Mouse (Mus musculus): ENCODE results near the gene Urod. TPM values are rescaled to one million over a fixed set of nuclear protein-coding genes. Genes with fewer than 3 reads are reported as not detected.

Urod gene
- polyA plus RNA-seq, 2 experiments, result 441 to 567 TPM

- H3K4me2 ChIP-seq (ENCODE audit: low read depth), result no peak overlapping the region
- H3K4me3 ChIP-seq (ENCODE audit: insufficient read depth in 1 of 2, low read depth in 2 of 2, low read length in 2 of 2), result no peak overlapping the region
- no peaks in the 10 kb centered on the region for H3K27me3 ChIP-seq (ENCODE audit: control insufficient read depth, insufficient read depth, low read length)
- H3K36me3 ChIP-seq (replicated peaks; ENCODE audit: control insufficient read depth, insufficient read depth, low read depth), result peaks cover 15% of the 10 kb centered on the region
- TF ChIP-seq EP300 (IDR thresholded peaks at IDR 0.05; ENCODE audit: low read depth), result no peak
- no peak for TF ChIP-seq CTCF (IDR thresholded peaks at IDR 0.05; ENCODE audit: low read depth)
- no peak overlapping the region for H3K27ac ChIP-seq
- no peaks in the 10 kb centered on the region; a peak in 1 of 4 replicates for H3K4me1 ChIP-seq (replicated peaks; ENCODE audit: control insufficient read depth in 2 of 2, insufficient read depth in 2 of 2, low read length in 1 of 2)
- 73% methylated on average over 4 of the region's 4 CpGs for WGBS (ENCODE audit: insufficient replicate concordance)
- DNase-seq (ENCODE audit: low read depth in 3 of 3, low spot score in 3 of 3) (no peak), ATAC-seq (ENCODE audit: insufficient read depth) (no peak)
- no peak overlapping the region for H3K9ac ChIP-seq (replicated peaks)
- no peaks in the 10 kb centered on the region for H3K9me3 ChIP-seq (ENCODE audit: control insufficient read depth, low read length)
Measured at GRCm38 (mm10) chr4:117004649-117005048, 10.4 kb upstream of the Urod start.

DNA sequence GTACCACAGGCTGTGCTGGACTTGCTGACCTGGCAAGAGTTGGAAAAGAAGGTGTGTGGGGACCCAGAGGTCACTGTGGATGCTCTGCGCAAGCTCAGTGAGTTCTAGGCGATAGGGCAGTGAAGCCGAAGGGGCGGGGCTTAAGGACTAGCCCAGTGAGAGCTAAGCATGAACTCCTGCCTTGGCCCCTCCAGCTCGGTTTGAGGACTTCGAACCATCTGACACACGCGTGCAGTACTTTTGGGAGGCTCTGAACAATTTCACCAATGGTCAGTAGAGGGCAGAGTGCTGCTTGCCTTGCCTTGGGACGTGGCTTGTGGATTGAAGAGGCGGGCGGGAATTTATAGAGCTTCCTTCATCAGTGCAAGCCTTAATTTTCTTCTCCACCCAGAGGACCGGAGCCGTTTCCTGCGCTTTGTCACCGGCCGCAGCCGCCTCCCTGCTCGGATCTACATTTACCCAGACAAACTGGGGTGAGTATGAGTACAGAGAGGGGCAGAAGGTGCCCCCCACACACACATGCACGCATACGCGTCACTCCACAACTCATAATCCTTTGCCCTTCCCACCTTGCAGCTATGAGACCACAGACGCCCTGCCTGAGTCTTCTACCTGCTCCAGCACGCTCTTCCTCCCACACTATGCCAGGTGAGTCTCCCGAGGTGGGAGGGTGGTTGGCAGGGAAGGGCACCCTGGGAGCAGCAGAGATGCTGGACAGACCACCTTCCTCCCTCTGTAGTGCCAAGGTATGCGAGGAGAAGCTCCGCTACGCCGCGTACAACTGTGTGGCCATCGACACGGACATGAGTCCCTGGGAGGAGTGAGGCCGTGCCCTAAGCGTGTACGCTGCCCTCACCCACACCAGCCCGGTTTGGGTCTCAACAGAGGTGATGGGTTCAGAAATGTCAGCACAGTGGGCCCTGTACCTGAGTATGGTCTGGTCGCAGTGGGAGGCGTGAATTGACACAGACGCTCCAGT lies 8.6 kb upstream of the Urod start:
- no peak overlapping the region for H3K4me3 ChIP-seq (ENCODE audit: insufficient read depth in 1 of 2, low read depth in 2 of 2, low read length in 2 of 2)
- H3K4me1 ChIP-seq (replicated peaks; ENCODE audit: control insufficient read depth in 2 of 2, insufficient read depth in 2 of 2, low read length in 1 of 2), result no peaks in the 10 kb centered on the region; a peak in 1 of 4 replicates
- TF ChIP-seq CTCF (IDR thresholded peaks at IDR 0.05; ENCODE audit: low read depth) (peak; percentile 87), EP300 (IDR thresholded peaks at IDR 0.05; ENCODE audit: low read depth) (no peak)
- DNase-seq (ENCODE audit: low read depth in 3 of 3, low spot score in 3 of 3), result peak in 2 of 3 experiments; percentile 42 to 46
- no peak overlapping the region for H3K27ac ChIP-seq
- peak; percentile 59 for ATAC-seq (ENCODE audit: insufficient read depth)
- peaks cover 15% of the 10 kb centered on the region for H3K36me3 ChIP-seq (replicated peaks; ENCODE audit: control insufficient read depth, insufficient read depth, low read depth)
- no peak overlapping the region for H3K4me2 ChIP-seq (ENCODE audit: low read depth)
- H3K27me3 ChIP-seq (ENCODE audit: control insufficient read depth, insufficient read depth, low read length), result no peaks in the 10 kb centered on the region
- 63% methylated on average over 38 of the region's 38 CpGs for WGBS (ENCODE audit: insufficient replicate concordance)
- H3K9ac ChIP-seq (replicated peaks), result no peak overlapping the region
- no peaks in the 10 kb centered on the region for H3K9me3 ChIP-seq (ENCODE audit: control insufficient read depth, low read length)

GRCm38 (mm10) chr4:117001957-117002356 lies 7.7 kb upstream of the Urod start:
- ATAC-seq (ENCODE audit: insufficient read depth), result no peak
- H3K27ac ChIP-seq, result no peak overlapping the region
- no peak overlapping the region for H3K4me2 ChIP-seq (ENCODE audit: low read depth)
- 81% methylated on average over 16 of the region's 16 CpGs for WGBS (ENCODE audit: insufficient replicate concordance)
- TF ChIP-seq EP300 (IDR thresholded peaks at IDR 0.05; ENCODE audit: low read depth), result no peak
- TF ChIP-seq CTCF (IDR thresholded peaks at IDR 0.05; ENCODE audit: low read depth), result no peak
- DNase-seq (ENCODE audit: low read depth in 3 of 3, low spot score in 3 of 3), result no peak
- no peak overlapping the region for H3K4me3 ChIP-seq (ENCODE audit: insufficient read depth in 1 of 2, low read depth in 2 of 2, low read length in 2 of 2)
- no peak overlapping the region for H3K9ac ChIP-seq (replicated peaks)
- no peaks in the 10 kb centered on the region for H3K9me3 ChIP-seq (ENCODE audit: control insufficient read depth, low read length)
- no peaks in the 10 kb centered on the region; a peak in 1 of 4 replicates for H3K4me1 ChIP-seq (replicated peaks; ENCODE audit: control insufficient read depth in 2 of 2, insufficient read depth in 2 of 2, low read length in 1 of 2)
- no peaks in the 10 kb centered on the region for H3K27me3 ChIP-seq (ENCODE audit: control insufficient read depth, insufficient read depth, low read length)
- H3K36me3 ChIP-seq (replicated peaks; ENCODE audit: control insufficient read depth, insufficient read depth, low read depth), result peaks cover 15% of the 10 kb centered on the region

DNA sequence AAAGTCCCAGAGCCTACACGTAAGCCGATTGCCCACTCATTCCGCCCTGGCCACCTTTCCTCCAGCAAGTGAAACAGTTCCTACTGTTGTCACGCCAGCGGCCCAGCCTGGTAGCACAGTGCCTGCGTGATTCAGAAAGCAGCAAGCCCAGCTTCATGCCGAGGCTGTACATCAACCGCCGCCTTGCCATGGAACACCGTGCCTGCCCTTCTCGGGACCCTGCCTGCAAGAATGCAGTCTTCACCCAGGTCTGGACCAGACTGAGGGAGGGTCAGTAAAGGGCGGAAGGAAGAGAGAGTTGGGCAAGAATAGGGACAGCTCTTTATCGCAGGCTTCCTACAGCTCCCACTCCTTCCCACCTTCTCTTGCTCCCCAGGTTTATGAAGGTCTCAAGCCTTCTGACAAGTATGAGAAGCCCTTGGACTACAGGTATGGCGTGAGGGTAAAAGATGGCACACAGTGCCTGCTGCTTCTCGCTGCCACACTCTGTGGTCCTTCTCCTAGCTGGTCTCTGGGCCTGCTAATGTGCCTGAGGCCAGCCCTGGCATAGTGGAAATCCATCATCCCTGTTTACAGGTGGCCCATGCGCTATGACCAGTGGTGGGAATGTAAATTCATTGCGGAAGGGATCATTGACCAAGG lies 5.4 kb upstream of the Urod start:
- peaks cover 4 to 11% of the 10 kb centered on the region in 2 experiments for H3K4me1 ChIP-seq (replicated peaks; ENCODE audit: control insufficient read depth in 2 of 2, insufficient read depth in 2 of 2, low read length in 1 of 2)
- H3K9me3 ChIP-seq (ENCODE audit: control insufficient read depth, low read length), result no peaks in the 10 kb centered on the region
- DNase-seq (ENCODE audit: low read depth in 3 of 3, low spot score in 3 of 3) (no peak), ATAC-seq (ENCODE audit: insufficient read depth) (no peak)
- H3K9ac ChIP-seq (replicated peaks), result no peak overlapping the region
- peaks cover 15% of the 10 kb centered on the region for H3K36me3 ChIP-seq (replicated peaks; ENCODE audit: control insufficient read depth, insufficient read depth, low read depth)
- 86% methylated on average over 17 of the region's 17 CpGs for WGBS (ENCODE audit: insufficient replicate concordance)
- H3K4me3 ChIP-seq (ENCODE audit: insufficient read depth in 1 of 2, low read depth in 2 of 2, low read length in 2 of 2), result no peak overlapping the region
- H3K27ac ChIP-seq, result no peak overlapping the region
- TF ChIP-seq CTCF (IDR thresholded peaks at IDR 0.05; ENCODE audit: low read depth), result no peak
- TF ChIP-seq EP300 (IDR thresholded peaks at IDR 0.05; ENCODE audit: low read depth), result no peak
- H3K4me2 ChIP-seq (ENCODE audit: low read depth), result no peak overlapping the region
- H3K27me3 ChIP-seq (ENCODE audit: control insufficient read depth, insufficient read depth, low read length), result no peaks in the 10 kb centered on the region

GRCm38 (mm10) chr4:116995798-116996135 lies 1.6 kb upstream of the Urod start:
- H3K4me1 ChIP-seq (replicated peaks; ENCODE audit: control insufficient read depth in 2 of 2, insufficient read depth in 2 of 2, low read length in 1 of 2), result peaks cover 15 to 17% of the 10 kb centered on the region in 2 experiments
- WGBS (ENCODE audit: insufficient replicate concordance), result under 1% methylated on average over 16 of the region's 16 CpGs
- ATAC-seq (ENCODE audit: insufficient read depth), result no peak

More at GRCm38 (mm10) chr4:116995798-116996135, 1.6 kb upstream of the Urod start:
- DNase-seq (ENCODE audit: low read depth in 3 of 3, low spot score in 3 of 3), result peak in 2 of 3 experiments; percentile 43 to 45
- peak overlapping the region; percentile 85 to 99 for H3K4me3 ChIP-seq (ENCODE audit: insufficient read depth in 1 of 2, low read depth in 2 of 2, low read length in 2 of 2)
- no peaks in the 10 kb centered on the region for H3K27me3 ChIP-seq (ENCODE audit: control insufficient read depth, insufficient read depth, low read length)
- H3K4me2 ChIP-seq (ENCODE audit: low read depth), result peak overlapping the region; percentile 70
- H3K27ac ChIP-seq, result peak overlapping the region; percentile 79
- TF ChIP-seq EP300 (IDR thresholded peaks at IDR 0.05; ENCODE audit: low read depth) (no peak), CTCF (IDR thresholded peaks at IDR 0.05; ENCODE audit: low read depth) (peak; percentile 74)
- H3K9ac ChIP-seq (replicated peaks), result peak overlapping the region; percentile 95
- peaks cover 32% of the 10 kb centered on the region for H3K36me3 ChIP-seq (replicated peaks; ENCODE audit: control insufficient read depth, insufficient read depth, low read depth)
- H3K9me3 ChIP-seq (ENCODE audit: control insufficient read depth, low read length), result no peaks in the 10 kb centered on the region

All from liver, embryonic 14.5 days (tissue).